Mouse (Mus musculus) left cerebral cortex, postnatal 25 days (tissue): ENCODE measurements around the gene Umodl1. TPM values are rescaled to one million over a fixed set of nuclear protein-coding genes. Genes with fewer than 3 reads are reported as not detected.

ENCODE experiments used
- DNase-seq, 2 experiments: peaks; one replicate each; pipeline ENCODE4 v3.0.0; 2022; ENCODE audit warnings: low spot score in 2 of 2, mixed read lengths in 1 of 2
- intact Hi-C: fragments of 180-260 bp; cut with DNase I; formaldehyde crosslinking; loops from one replicate; pipeline ENCODE4 v1.15.1; 2025
- microRNA-seq, 2 experiments: library from miRNA; unstranded; fragments of <30 nt; microRNA quantifications; one replicate each; pipeline ENCODE4 v1.2.0; 2022
- total RNA-seq, 2 experiments: library from RNA; stranded (reverse); gene quantifications; 2 replicates each; pipeline ENCODE4 v1.2.3; 2021

The Umodl1 gene
- total RNA-seq, 2 experiments from 2014 or later: 0.11 to 0.25 TPM

GRCm38 (mm10) chr17:31033251-31033650, 78.8 kb downstream of the Umodl1 start:
- intact Hi-C loops: no loop called here
- DNase-seq: no peak

- intact Hi-C loops: no loop called here
- no peak for DNase-seq
Observed at GRCm38 (mm10) chr17:31034165-31034564, 79.7 kb downstream of the Umodl1 start.

- intact Hi-C loops: no loop called here
Observed at GRCm38 (mm10) chr17:31034674-31035356, 80.4 kb downstream of the Umodl1 start.

GRCm38 (mm10) chr17:31036168-31036876, 81.9 kb downstream of the Umodl1 start:
- intact Hi-C loops: no loop called here
- peak; percentile 42 to 79 for DNase-seq

More at GRCm38 (mm10) chr17:31034674-31035356, 80.4 kb downstream of the Umodl1 start:
- peak in 1 of 2 experiments; percentile 42 for DNase-seq

GRCm38 (mm10) chr17:31037331-31037730, 82.9 kb downstream of the Umodl1 start:
- no peak for DNase-seq
- intact Hi-C loops: no loop called here

- intact Hi-C loops: no loop called here
- no peak for DNase-seq
Observed at GRCm38 (mm10) chr17:31038381-31038780, 83.9 kb downstream of the Umodl1 start.

GRCm38 (mm10) chr17:31039626-31040025, 85.2 kb downstream of the Umodl1 start:
- intact Hi-C loops: no loop called here
- no peak for DNase-seq

- DNase-seq: no peak
- intact Hi-C loops: no loop called here
Observed at GRCm38 (mm10) chr17:31040421-31040820, 86.0 kb downstream of the Umodl1 start.

GRCm38 (mm10) chr17:31042751-31043150, 88.3 kb downstream of the Umodl1 start:
- no peak for DNase-seq
- intact Hi-C loops: no loop called here

GRCm38 (mm10) chr17:31057151-31057890, 102.9 kb downstream of the Umodl1 start, which contains the start of gene Abcg1:
Gene Abcg1, plus strand, starts transcription at chr17:31057675.
- intact Hi-C loops: no loop called here
- peak; percentile 71 for DNase-seq

- peak; percentile 47 to 59 for DNase-seq
- intact Hi-C loops: loop anchor here (2.0 kb wide), 2 partner anchors 39 to 61 kb away; no protein-coding TSS in a partner anchor
Observed at GRCm38 (mm10) chr17:31057891-31058744, 103.7 kb downstream of the Umodl1 start.

GRCm38 (mm10) chr17:31058745-31059085, 104.3 kb downstream of the Umodl1 start:
- intact Hi-C loops: loop anchor here (2.0 kb wide), 2 partner anchors 40 to 60 kb away; no protein-coding TSS in a partner anchor
- peak; percentile 71 to 95 for DNase-seq

- no peak for DNase-seq
- intact Hi-C loops: no loop called here
Observed at GRCm38 (mm10) chr17:31060196-31060587, 105.8 kb downstream of the Umodl1 start.

Small RNAs within 50 kb of the gene (microRNA-seq; reads per million reads assigned to microRNA genes)
- 0 reads per million in 2 experiments for gene Gm24026

Other genes with a start within 250 kb of the Umodl1 start
- 1 to 10 TPM in 1 of 2 experiments, under 1 TPM in 1; 0.96 to 1.5 TPM for gene Glp1r, start 52.8 kb upstream of the Umodl1 start, total RNA-seq
- 10 to 100 TPM; 61.4 to 65.9 TPM for gene Abcg1, start 103.0 kb downstream of the Umodl1 start, total RNA-seq
- not detected for gene Tff3, start 175.0 kb downstream of the Umodl1 start, total RNA-seq
- gene Tff2, start 189.6 kb downstream of the Umodl1 start, total RNA-seq: not detected
- not detected for gene Tff1, start 210.6 kb downstream of the Umodl1 start, total RNA-seq
- under 1 TPM in 1 of 2 experiments, not detected in 1; 0.14 TPM for gene Tmprss3, start 244.3 kb downstream of the Umodl1 start, total RNA-seq